Mouse (Mus musculus): ENCODE measurements around the gene Ssxb10.
"Not testable (repeated sequence)": the region's sequence is repeated elsewhere in the genome, so short reads cannot be mapped to it uniquely, and the experiment has no call there.

The Ssxb10 gene

DNA sequence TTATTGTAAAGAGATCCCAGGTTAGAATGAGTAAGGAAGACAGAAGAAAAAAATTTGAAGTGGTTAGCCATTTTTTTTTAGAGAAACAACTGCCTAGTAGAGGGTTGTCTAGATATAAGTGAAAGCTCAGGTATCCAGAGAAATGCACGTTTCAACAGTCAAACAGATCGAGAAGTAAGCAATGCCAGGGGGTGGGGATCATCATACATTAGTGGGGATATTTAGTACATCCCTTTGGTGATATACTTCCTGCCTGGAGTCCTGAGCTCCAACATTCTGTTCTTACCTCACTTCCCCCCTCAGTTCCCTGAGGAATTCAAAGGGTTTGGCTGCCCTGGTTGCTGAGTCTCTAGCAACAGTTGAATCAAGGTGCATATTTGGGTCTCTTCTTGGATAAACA, at the start of gene Ssxb10:
TSS of gene Ssxb10 (plus strand) at position 301 of the 400 bp plus-strand sequence.
- in situ Hi-C loops (cut with MboI, MseI), result no loop called here

DNA sequence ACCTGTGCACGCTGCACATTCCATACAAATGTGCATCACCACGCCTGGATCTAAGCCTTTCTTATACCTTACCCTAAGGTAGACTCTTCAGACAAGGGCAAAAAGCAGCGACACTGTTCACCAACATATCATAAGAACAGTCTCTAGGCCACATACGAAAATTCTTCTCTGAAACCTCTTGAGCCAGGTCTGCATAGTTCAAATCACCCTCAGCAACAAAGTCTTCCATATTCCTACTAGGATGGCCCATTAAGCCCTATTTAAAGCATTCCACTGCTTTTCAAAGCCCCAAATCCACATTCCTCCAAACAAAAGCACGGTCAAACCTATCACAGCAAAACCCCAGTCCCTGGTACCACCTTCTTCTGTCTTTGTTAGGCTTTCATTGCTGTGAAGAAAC, 38.6 kb upstream of the Ssxb10 start:
- in situ Hi-C loops (cut with MboI, MseI), result no loop called here

DNA sequence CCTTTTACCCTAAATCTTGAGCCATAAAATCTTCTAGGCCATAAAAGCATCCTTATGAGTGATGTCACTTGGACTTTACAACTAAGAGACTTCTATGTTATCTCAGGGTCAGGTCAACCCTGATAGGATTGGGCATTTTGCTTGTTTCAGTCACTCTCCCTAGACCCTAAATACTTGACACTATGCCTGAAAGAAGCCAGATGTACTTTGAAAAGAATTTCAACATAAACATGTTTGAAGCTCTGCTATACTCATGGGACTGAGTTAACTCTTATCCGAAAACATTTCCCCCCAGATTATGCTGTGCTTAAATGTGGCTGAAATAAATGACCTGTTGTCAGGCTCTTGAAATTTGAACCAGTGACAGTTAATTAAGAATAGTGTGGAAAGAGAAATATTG, 17.9 kb upstream of the Ssxb10 start:
- in situ Hi-C loops (cut with MboI, MseI), result loop anchor here (10.0 kb wide), 1 partner anchor 1685 kb away; no protein-coding TSS in a partner anchor

DNA sequence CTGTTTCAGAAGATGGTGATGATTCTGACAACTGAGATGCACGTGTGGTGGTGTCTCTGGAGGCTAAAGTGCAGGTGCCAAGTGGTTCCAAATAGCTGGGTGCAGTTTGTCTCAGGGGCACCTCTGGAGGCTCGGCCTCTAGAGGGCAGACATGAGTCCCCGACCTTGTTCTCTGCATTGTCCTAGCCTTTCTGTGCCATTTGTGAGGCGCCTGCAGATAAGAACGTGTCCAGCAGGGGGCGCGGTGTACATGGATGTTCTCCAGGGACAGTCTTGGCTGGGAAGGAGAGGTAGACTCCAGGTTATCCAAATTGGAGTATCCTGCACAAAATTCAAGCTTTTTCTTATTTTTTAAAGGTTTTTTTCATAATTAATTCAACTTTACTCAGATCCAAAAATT, 12.3 kb upstream of the Ssxb10 start:
- in situ Hi-C loops (cut with MboI, MseI), result loop anchor here (10.0 kb wide), 1 partner anchor 1890 kb away; no protein-coding TSS in a partner anchor

DNA sequence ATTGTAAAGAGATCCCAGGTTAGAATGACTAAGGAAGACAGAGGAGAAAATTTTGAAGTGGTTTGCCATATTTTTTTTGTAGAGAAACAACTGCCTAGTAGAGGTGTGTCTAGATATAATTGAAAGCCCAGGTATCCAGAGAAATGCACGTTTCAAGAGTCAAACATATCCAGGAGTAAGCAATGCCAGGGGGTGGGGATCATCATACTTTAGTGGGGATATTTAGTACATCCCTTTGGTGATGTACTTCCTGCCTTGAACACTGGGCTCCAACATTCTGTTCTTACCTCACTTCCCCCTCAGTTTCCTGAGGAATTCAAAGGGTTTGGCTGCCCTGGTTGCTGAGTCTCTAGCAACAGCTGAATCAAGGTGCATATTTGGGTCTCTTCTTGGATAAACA, 39.5 kb downstream of the Ssxb10 start, which contains the start of gene Ssxb9:
TSS of gene Ssxb9 (plus strand) at position 301 of the 400 bp plus-strand sequence.
- in situ Hi-C loops (cut with MboI, MseI), result not testable (repeated sequence)

All from T-helper 1 cell (primary cell).